Mouse (Mus musculus): Measurements from ENCODE around the gene C5ar1.

The C5ar1 gene

DNA sequence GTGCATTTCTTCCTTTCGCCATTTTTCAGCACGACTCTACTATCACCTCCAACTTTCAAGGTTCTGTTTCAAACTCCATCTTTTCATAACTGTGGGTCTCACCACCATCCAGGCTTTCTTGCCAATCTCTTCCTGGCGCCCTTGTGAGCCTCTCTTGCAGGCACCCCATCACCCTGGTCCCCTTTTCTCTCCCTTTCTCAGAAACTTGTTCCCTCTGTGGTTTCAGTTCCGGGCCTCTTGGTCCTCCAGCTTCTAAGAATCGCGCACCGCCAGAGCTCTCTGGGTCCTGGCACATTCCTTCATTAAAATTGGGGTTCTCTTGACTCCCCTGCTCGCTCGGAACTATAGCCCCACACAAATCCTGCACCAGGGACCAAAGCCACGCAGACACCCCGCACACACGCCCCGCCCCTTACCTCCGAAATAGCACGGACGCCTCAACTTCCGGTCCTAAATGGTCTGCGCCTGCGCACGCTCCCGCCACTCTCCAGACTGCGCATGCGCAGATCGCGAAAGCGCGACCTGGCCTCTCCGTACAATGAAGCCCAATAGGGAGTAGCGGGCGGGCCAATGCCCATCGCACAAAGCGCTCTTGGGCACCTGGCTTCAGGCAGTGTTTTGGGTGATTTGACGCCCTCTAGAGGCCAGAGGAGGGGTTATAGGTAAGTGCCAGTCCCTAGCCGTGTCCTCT lies 37.6 kb downstream of the C5ar1 start, which contains the start of gene Dhx34:
Gene Dhx34 (minus strand): TSS at position 456 of the 691 bp plus-strand sequence.
- peak; percentile 96 for DNase-seq (ENCODE audit: low spot score)

DNA sequence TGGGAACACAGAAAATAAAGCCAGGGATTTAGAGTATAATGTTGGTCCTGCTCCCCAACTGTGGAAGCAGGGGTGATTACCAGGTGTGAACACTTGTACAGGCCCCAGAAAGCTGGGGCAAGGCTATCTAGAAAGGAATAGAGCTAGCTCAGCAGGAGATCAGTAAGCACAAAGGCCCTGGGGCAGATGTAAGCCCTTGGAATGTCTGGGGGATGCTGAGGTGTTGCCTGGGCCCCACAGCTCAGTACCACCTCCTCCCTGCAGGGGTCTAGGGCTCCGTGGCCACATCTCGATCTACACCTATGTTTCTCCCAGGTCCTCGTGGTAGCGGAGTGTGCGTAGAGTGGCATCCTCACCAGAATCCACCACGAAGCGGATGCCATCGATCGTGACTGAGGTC lies 45.4 kb downstream of the C5ar1 start:
- DNase-seq (ENCODE audit: low spot score), result no peak

DNA sequence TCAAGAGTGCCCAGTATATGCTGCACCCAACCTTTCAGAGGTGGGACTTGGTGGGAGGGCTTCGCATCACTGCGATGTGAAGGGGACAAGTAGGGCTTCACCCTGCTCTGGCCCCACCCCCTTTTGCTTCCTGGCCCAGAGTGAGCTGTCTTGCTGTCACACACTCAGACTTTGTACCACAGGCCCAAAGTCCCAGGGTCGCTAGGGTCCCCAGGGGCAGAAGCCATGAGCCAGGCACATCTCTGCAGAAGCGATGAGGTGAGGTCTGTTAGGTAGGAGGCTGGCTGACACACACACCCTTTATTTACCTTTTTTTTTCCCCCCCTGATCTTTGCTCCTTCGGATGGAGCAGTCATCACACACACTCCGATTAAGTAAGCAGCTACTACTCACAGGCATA lies 46.1 kb downstream of the C5ar1 start:
- DNase-seq (ENCODE audit: low spot score), result no peak

DNA sequence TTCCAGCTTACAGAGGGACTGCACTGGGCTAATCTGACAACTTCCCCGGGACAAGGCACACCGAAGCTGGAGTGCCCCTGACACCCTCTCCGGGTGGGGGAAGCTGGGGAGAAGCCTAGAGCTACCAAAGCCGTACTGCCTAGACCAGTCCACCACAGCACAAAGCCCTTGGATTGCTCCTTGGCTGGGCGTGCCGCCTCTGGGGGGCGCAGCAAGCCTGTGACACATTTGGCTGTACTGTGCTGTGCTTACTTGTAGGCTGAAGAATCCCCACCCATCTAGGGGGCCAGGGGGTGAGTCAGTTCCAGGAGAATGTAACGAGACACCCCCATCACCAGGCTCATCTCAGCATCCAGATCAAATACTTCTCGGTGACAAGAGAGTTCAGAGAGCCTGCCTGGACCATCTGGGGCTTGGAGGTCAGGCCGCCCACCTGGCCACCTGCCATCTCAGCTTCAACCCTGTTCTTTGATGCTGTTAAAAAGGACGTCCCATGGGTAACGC lies 48.4 kb downstream of the C5ar1 start:
- DNase-seq (ENCODE audit: low spot score), result no peak

DNA sequence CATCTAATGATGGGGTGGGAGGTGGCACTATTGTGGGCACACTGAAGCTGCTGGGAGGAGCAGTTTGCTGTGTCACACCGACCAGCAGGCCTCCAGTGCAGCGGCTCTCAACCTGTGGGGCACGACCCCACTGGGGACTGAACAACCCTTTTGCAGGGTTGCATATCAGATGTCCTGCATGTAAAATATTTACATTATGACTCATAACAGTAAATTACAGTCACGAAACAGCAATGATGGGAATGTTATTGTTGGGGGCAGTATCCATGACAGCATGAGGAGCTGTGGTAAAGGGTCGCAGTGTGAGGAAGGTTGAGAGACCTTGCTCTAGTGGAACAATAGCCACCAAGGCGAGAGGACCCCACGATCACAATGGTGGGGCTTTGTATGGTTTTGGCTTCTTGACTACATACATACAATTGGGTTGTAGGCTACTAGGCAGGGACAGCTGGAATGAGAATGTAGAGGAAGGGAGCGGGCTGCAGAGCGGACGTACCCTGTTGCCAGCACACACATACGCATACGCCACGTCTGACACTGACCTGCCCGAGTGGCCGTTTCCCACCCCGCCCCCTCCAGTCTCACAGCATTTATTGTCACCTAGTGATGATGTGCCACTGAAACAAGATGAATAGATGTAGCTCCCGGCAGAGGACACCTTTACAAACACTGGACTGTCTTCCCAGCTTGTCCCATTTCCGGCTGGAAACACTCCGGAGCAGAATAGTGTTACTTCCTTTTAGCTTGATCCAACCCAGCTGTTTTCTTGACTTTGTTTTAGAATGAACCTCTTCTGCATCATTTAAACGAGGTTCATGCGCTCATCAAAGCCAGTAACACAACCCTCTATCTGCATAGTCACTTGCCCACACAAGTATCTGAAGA lies 50.3 kb downstream of the C5ar1 start:
- DNase-seq (ENCODE audit: low spot score), result no peak

DNA sequence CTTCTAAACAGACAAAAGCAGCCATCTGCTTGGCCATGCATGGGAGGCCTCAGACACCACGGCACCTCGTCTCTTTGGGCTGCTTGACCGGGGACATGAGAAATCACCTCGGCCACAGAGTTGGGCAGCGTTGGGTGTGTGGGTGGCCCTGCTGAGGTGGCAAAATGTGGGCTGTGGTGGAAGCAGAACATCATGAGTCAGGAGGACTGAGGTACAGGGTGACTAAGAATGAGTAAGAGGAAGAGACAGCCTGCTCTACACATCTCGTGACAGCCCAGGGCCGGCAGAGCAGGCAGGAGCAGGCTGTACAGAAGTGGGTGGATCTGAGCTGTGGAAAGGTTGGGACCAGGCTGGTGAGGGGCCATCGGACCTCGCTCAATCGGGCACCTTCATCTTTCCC lies 51.8 kb downstream of the C5ar1 start:
- DNase-seq (ENCODE audit: low spot score), result peak; percentile 19

DNA sequence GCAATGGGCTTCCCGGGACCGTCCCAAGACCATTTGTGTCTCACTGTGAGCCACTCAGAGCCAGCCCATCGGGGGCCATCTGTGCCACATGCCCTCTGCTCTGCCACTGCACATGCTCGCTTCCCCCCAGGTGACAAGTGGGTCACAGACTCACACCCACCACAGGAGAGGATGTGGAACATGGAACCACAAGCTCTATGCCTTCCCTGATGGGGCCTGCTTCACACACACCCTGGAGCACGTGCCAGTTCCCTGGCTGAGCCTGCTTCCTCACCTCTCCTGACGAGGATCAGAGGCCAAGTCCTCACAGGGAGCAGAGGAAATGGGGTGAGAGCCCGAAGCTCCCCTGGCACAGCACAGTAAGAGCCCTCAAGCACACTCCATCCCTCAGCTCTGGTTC lies 52.3 kb downstream of the C5ar1 start:
- peak; percentile 36 for DNase-seq (ENCODE audit: low spot score)

DNA sequence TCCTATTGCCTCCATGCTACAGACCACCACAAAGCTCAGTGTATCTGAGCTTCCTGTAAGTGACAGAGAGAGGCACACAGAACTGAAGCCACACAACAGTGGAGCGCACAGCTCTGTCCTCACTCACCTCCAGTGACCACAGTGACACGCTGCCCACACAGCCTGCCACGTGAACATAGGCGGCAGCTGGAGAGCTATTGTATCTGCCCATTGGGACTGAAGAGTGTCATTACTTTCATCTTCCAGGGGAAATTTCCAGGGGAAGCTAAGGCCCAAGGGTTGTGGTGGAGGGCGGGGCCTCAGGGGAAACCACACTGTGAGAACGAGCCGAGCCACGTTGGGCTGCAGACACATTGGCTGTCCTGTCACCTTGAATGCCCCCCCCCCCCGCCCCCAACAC lies 54.5 kb downstream of the C5ar1 start:
- DNase-seq (ENCODE audit: low spot score), result no peak

DNA sequence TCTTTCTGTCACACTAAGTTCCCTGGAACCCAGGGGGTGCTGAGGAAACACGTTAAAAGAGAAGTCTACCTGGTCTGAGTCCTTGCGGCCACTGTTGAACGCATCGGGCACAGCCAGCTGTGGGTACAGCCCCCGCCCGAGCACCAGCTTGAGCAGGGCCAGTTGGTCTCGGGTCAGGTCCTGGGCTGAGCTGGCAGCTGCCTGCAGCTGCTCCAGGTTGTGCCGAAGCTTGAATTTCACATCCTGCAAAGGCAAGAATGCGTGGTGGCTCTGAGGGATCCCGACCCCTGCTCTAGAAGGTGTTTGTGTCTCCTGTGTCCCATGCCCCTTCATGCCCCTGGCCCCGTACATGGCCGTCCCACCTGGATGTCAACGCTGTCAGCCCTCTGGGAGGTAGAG lies 55.8 kb downstream of the C5ar1 start:
- no peak for DNase-seq (ENCODE audit: low spot score)

DNA sequence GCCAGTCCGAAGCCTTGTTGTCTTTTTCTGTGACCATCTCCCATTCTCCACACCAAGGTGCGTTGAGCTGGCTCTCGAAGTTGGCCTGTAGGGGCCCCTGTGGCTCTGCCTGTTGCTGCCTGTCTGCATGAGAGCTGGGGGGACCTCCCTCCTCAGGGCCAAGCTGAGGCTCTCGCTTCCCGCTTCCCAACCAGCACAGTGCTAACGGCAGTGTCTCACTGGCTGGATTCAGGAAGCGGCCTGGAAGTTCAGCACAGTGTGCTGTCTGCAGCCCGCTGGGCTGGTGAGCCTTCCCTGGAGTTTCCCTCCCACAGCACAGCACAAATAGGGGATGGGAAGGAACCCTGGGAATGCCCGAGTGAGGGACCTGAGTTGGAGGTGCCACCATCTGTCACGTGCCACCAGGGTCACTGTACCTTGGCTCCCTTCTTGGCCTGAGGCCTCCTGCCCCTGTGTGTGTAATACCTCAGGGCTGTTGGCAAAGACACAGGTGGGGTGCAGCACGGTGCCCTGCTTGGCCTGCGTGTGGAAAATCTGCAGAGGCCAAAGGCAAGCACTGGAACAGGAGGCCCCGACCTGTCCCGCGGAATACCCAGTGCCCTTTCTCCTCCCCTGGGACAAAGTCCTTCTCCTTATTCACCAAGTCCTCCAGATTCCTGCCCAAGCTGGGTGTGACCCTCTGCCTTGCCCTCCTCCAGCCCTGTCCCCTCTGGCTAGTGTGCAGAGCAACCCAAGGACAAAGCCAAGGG lies 56.4 kb downstream of the C5ar1 start:
- DNase-seq (ENCODE audit: low spot score), result no peak

DNA sequence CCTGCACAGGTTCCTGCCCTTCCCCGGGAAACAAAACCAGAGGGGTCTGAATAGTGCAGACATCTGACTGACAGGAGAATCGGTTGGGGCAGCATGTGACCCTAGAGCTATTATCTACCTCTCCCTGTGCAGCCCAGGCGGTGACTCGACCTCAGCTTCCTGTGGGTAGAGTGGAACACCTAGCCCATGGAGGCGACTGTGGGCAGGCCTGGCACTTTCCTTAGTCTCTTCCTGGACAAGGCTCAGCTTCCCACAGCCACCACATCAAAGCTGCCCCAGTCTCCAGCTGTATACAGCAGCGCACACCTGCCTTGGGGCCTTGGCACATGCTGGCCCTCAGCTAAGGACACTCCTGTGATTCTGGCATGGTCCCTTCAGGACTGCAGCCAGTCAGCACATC lies 58.2 kb downstream of the C5ar1 start:
- DNase-seq (ENCODE audit: low spot score), result peak; percentile 55

DNA sequence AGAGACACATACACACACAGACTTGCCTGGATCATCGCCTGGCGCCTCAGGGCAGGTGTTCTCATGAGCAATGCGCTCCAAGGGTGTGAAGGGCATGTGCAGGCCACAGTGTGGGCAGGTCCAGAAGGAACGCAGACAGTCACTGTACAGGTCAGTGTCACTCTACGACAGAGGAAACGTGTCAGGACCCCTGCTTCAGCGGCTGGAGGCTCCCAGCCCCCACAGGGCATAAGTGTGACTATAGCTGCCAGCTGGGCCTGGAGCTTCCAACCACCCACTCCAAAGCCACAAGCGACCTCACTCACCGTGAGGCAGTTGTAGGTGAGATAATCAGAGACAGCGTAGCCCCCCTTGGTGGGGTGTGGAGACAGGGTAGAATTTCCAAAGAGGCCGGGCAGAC lies 60.8 kb downstream of the C5ar1 start:
- no peak for DNase-seq (ENCODE audit: low spot score)

DNA sequence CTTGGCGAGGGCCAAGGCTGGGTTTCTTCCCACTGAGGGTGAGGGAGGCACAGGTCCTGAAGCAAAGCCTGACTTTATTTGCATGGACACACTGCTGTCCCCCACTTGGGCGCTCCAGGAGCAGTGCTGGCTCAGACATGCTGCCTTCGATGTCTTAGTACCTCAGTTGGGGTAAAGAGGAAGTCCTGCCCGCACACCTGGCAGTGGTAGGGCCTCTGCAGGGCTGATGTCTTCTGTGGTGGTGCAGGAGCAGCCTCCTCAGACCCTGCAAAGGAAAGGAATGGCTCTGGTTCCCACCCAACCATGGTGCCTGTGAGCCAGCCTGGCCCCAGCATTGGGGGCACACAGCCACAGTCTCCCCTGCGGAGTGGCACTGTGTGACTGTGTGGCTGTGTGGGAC lies 62.2 kb downstream of the C5ar1 start:
- peak; percentile 29 for DNase-seq (ENCODE audit: low spot score)
